Mouse (Mus musculus): Measurements from ENCODE around the gene Ptprf. TPM values are rescaled to one million over a fixed set of nuclear protein-coding genes. Genes with fewer than 3 reads are reported as not detected.
A peak's percentile ranks its signal among the peaks of the same experiment; 100 is the strongest.

The Ptprf gene
- polyA plus RNA-seq, 1 experiment from 2014 or later: 82.7 TPM

DNA sequence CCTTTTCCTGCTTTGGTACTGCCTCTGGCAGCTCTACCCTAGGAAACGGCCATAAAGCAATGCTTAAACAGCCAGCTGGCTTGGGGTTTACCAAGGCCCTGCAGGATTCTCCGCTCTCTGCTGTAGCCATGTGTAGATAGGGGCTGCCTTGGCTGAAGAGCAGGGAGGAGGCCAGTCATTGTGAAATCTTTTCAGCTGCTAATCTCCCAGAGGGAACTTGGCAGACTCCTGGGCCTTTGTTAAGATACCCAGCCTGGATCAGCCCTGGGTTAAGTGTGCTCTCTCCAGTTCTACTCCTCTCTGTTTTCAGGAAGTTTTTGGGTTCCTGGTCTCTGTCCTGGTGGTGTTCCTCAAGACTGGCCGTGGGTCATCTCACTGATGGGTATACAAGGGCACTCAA is 43.9 kb downstream of the Ptprf start:
- 88% methylated on average over 3 of the region's 3 CpGs for WGBS
- no peak for ATAC-seq (ENCODE audit: insufficient number of reproducible peaks, low FRiP score, low TSS enrichment, low read depth)

DNA sequence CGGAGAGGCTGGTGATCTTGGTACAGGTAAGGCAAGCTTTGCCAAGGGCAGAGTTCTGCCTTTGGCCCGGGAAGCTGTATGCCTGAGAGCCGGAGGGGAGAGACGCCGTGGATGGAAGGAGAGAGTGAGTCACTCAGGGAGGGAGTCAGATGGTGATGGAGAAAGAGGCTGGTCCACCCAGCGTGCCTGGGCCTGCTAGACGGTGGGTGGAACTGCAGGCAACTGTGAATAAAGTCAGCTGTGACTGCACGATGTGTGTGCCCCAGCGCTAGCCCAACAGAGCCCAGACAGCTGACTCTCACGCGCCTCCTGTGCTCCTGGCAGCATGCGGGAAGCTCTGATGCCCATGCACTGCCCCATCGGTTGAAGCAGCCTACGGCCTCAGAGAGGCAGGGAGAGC is 45.4 kb downstream of the Ptprf start:
- no peak overlapping the region for H3K4me2 ChIP-seq
- peaks cover 80% of the 10 kb centered on the region for H3K36me3 ChIP-seq
- H3K27ac ChIP-seq: peak overlapping the region; percentile 57; the same call in 1 of the 2 replicates
- no peak overlapping the region for H3K4me3 ChIP-seq
- peaks cover 11% of the 10 kb centered on the region; the same call in 1 of the 2 replicates for H3K4me1 ChIP-seq
- WGBS: 73% methylated on average over 14 of the region's 14 CpGs
- no peaks in the 10 kb centered on the region for H3K9me3 ChIP-seq
- no peak overlapping the region for H3K9ac ChIP-seq
- no peak for ATAC-seq (ENCODE audit: insufficient number of reproducible peaks, low FRiP score, low TSS enrichment, low read depth)
- no peaks in the 10 kb centered on the region for H3K27me3 ChIP-seq

More for the DNA sequence above, 43.9 kb downstream of the Ptprf start:
- Histone ChIP-seq H3K27me3 (no peaks in the 10 kb centered on the region), H3K27ac (no peak overlapping the region), H3K4me1 (peaks cover 11% of the 10 kb centered on the region; the same call in 1 of the 2 replicates), H3K9ac (no peak overlapping the region), H3K36me3 (peaks cover 85% of the 10 kb centered on the region), H3K4me2 (no peak overlapping the region), H3K9me3 (no peaks in the 10 kb centered on the region), H3K4me3 (no peak overlapping the region)

DNA sequence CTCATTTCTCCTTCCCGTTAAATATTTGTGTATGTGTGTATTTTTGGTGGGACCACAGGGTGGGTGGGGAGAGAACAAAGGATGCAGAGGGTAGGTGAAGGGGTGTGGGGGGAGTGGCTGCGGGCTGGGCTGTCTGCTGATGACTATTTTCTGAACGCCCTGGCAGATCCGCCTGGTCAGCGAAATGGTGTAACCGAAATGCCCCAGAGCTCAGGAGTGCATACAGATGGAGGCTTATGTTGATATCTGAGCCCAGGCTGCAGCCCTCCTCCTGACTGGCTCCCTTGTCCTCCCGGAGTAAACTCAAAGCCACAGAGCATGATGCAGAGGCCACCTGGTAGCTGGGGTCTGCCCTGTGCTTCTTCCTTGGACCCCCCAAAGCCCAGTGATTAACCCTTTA is 47.4 kb downstream of the Ptprf start:
- 59% methylated on average over 7 of the region's 7 CpGs for WGBS
- peaks cover 8% of the 10 kb centered on the region; the same call in 1 of the 2 replicates for H3K4me1 ChIP-seq
- H3K4me2 ChIP-seq: no peak overlapping the region
- no peak overlapping the region for H3K9ac ChIP-seq
- no peaks in the 10 kb centered on the region for H3K27me3 ChIP-seq
- H3K4me3 ChIP-seq: no peak overlapping the region
- no peak for ATAC-seq (ENCODE audit: insufficient number of reproducible peaks, low FRiP score, low TSS enrichment, low read depth)
- H3K27ac ChIP-seq: peak overlapping the region; percentile 19; the same call in 1 of the 2 replicates
- no peaks in the 10 kb centered on the region for H3K9me3 ChIP-seq
- peaks cover 66% of the 10 kb centered on the region for H3K36me3 ChIP-seq

DNA sequence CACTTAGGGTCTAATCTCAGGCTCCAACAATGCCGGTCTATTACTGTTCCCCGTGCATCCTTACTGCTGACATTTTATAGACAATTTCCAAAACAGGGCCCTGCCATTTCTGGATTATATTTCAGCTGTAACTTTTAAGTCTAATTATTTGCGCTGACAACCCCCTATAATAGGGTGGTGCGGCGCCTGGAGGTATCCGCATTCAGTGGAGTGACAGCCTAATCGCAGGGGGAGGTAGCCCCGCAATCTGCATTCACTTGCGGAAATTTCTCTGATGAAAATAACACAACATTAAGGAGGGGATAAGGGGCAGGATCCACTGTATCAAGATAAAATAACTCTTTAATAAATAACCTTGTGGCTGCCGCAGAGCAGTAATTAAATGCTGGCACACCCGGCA is 47.9 kb downstream of the Ptprf start:
- Histone ChIP-seq H3K4me1 (peaks cover 8% of the 10 kb centered on the region; the same call in 1 of the 2 replicates), H3K4me2 (no peak overlapping the region), H3K27me3 (no peaks in the 10 kb centered on the region), H3K27ac (0 out of 2 replicates have a peak overlapping the region, but pooled peaks have one; percentile 19), H3K36me3 (peaks cover 67% of the 10 kb centered on the region), H3K9ac (no peak overlapping the region), H3K4me3 (no peak overlapping the region), H3K9me3 (no peaks in the 10 kb centered on the region)
- no peak for ATAC-seq (ENCODE audit: insufficient number of reproducible peaks, low FRiP score, low TSS enrichment, low read depth)
- WGBS: 54% methylated on average over 11 of the region's 11 CpGs

DNA sequence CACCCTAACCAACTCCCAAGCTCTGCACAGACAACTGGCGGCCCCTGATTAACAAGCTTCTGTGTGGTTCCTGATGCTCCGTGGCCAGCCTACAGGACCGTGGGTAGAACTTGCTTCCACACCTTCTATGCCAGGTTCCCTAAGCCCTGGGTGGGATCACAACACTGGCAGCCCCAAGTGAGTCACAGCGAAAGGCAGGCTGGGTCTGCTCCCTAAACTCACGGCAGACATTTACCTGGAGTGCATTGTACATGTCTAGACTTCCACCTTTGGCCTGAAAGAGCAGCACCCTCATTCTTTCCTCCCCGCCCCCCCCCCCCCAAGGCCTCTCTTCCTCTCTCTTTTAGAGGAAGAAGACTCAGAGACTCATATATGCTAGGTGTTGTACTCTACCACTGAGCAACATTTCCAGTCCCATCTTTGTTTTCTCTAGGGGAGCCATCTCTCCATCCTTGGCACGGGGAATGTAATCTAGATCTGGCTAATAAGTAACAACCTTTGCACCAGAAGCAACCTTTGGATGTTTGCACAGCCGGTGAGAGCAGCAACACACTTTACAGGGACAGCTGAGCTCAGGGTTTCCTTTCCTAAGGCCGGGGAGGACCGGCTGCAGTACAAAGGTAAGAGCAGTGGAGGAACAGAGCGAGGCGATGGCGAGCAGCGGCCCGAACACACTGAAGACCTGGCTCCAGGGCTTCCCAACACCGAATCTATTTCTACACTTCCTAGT is 51.1 kb downstream of the Ptprf start:
- no peak overlapping the region for H3K9ac ChIP-seq
- no peak overlapping the region for H3K27ac ChIP-seq
- peaks cover 4% of the 10 kb centered on the region; the same call in 1 of the 2 replicates for H3K4me1 ChIP-seq
- no peak for ATAC-seq (ENCODE audit: insufficient number of reproducible peaks, low FRiP score, low TSS enrichment, low read depth)
- H3K4me3 ChIP-seq: no peak overlapping the region
- no peaks in the 10 kb centered on the region for H3K9me3 ChIP-seq
- H3K36me3 ChIP-seq: peaks cover 66% of the 10 kb centered on the region
- WGBS: 84% methylated on average over 16 of the region's 16 CpGs
- H3K4me2 ChIP-seq: no peak overlapping the region
- no peaks in the 10 kb centered on the region for H3K27me3 ChIP-seq

DNA sequence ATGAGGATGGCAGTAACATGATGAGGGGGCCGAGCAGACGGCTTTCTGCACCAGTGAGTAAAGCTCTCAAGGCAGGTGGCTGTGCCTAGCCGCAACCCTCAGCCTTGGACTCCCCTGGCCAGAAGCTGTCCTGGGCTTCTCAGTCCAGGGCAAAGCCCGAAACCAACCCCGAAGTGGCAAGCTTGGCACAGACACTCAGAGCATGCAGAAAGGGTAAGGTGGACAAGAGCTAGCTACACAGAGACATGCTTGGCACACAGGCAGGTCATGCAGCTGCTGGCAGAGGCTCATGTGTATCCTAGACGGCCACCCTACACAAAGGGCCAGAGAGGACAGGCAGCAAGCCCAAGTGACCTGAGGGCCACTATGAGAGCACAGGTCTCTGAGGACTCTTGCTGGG is 52.5 kb downstream of the Ptprf start:
- Histone ChIP-seq H3K4me2 (no peak overlapping the region), H3K4me3 (no peak overlapping the region), H3K36me3 (peaks cover 70% of the 10 kb centered on the region), H3K9ac (no peak overlapping the region), H3K27me3 (no peaks in the 10 kb centered on the region), H3K9me3 (no peaks in the 10 kb centered on the region), H3K4me1 (no peaks in the 10 kb centered on the region; the same call in 1 of the 2 replicates), H3K27ac (no peak overlapping the region)
- no peak for ATAC-seq (ENCODE audit: insufficient number of reproducible peaks, low FRiP score, low TSS enrichment, low read depth)
- 92% methylated on average over 6 of the region's 6 CpGs for WGBS

DNA sequence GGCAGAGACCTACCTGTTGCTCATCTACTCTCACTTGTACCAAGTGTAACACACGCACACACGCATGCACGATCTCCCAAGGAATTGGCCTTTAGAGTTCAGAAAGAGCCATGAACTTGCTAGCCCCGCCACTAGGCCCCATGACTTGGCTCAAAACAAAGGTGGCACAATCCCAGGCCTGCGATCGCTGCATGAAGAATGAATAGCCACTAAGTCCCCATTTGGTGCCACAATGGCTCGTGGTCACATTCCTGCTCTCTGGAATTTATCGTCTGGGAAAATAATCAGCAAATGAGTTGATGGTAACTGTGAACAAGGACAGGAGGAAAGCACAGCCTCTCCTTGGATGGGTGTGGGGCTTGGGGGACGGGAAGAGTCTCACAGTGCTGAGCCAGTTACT is 54.3 kb downstream of the Ptprf start:
- no peaks in the 10 kb centered on the region for H3K4me1 ChIP-seq
- H3K9ac ChIP-seq: no peak overlapping the region
- H3K36me3 ChIP-seq: peaks cover 74% of the 10 kb centered on the region
- ATAC-seq (ENCODE audit: insufficient number of reproducible peaks, low FRiP score, low TSS enrichment, low read depth): no peak
- H3K9me3 ChIP-seq: no peaks in the 10 kb centered on the region
- H3K4me2 ChIP-seq: no peak overlapping the region
- 83% methylated on average over 9 of the region's 9 CpGs for WGBS
- H3K27ac ChIP-seq: no peak overlapping the region
- no peak overlapping the region for H3K4me3 ChIP-seq
- no peaks in the 10 kb centered on the region for H3K27me3 ChIP-seq

DNA sequence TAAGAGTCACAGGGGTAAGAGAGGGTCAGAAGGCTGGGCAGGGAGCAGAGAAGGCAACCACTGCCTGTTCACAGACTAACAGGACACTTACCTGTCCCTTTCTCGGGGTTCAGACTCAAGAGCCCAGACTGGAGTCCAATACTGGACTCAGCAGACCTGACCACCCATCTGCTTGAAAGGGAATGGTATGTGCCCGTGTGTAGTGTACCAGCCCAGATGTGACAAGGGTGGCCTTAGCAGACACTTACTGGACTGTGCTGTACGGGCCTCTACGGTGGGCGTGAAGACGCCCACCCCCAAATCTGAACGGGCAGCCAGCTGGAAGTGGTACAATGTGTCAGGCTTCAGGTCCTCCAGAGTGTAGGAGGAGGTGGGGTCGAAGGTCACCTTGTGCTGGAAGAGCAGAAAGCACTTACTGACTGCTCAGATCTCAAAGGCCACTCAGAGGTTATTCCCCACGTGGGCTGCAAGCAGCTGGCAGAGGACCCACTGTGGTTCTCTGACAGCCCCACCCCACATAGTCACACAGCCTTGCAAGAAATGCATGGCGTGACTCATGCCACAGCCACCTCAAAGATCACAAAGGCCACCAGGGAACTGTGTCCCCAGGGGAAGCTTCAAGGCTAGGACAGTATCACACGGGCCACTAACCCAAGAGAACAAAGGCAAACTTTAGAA is 56.4 kb downstream of the Ptprf start:
- Histone ChIP-seq H3K36me3 (peaks cover 87% of the 10 kb centered on the region), H3K4me2 (no peak overlapping the region), H3K9ac (no peak overlapping the region), H3K27me3 (no peaks in the 10 kb centered on the region), H3K4me3 (no peak overlapping the region), H3K9me3 (no peaks in the 10 kb centered on the region), H3K4me1 (no peaks in the 10 kb centered on the region), H3K27ac (no peak overlapping the region)
- 72% methylated on average over 11 of the region's 11 CpGs for WGBS
- no peak for ATAC-seq (ENCODE audit: insufficient number of reproducible peaks, low FRiP score, low TSS enrichment, low read depth)

DNA sequence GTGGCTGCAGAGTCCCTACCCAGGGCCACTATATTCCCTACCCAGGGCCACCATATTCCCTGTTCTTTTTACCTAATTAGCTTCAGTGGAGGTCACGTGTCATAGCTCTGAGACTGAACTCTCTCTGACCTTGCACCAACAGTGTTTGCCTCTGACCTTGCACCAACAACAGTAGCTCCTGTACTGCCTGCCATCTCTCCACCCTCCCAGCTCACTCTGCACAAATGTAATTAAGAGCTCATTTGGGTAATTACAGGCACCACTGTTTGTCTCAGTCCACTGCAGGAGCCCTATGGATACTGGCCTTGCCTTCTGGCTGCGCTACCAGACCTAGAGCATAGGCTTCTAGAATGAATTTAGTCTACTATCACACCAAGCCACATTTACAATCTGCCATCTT is 57.3 kb downstream of the Ptprf start:
- WGBS: 82% methylated on average over 2 of the region's 2 CpGs
- peaks cover 94% of the 10 kb centered on the region for H3K36me3 ChIP-seq

DNA sequence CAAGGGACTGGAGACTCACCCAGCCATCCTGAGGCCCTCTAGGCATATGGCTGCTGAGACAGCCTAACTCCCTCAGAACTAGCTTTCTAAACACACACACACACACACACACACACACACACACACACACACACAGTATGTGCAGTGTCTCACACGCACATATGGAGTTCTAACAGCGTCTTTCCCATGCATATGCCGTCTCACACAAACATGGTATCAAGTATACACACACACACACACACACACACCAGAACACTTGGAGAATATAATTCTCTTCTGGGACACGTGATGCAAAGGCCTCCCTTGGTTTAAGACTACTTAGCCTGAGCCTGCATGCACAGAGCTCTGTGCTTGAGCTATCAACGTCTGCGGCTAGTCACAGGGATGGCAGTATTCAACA is 59.3 kb downstream of the Ptprf start:
- Histone ChIP-seq H3K9me3 (no peaks in the 10 kb centered on the region), H3K36me3 (peaks cover 89% of the 10 kb centered on the region), H3K9ac (no peak overlapping the region), H3K27me3 (no peaks in the 10 kb centered on the region), H3K4me1 (no peaks in the 10 kb centered on the region), H3K4me3 (no peak overlapping the region), H3K4me2 (no peak overlapping the region), H3K27ac (no peak overlapping the region)
- WGBS: 83% methylated on average over 6 of the region's 6 CpGs
- no peak for ATAC-seq (ENCODE audit: insufficient number of reproducible peaks, low FRiP score, low TSS enrichment, low read depth)

More for the DNA sequence above, 57.3 kb downstream of the Ptprf start:
- no peaks in the 10 kb centered on the region for H3K27me3 ChIP-seq
- H3K4me3 ChIP-seq: no peak overlapping the region
- H3K27ac ChIP-seq: no peak overlapping the region
- H3K4me1 ChIP-seq: no peaks in the 10 kb centered on the region
- no peak overlapping the region for H3K4me2 ChIP-seq
- H3K9ac ChIP-seq: no peak overlapping the region
- no peak for ATAC-seq (ENCODE audit: insufficient number of reproducible peaks, low FRiP score, low TSS enrichment, low read depth)
- no peaks in the 10 kb centered on the region for H3K9me3 ChIP-seq

DNA sequence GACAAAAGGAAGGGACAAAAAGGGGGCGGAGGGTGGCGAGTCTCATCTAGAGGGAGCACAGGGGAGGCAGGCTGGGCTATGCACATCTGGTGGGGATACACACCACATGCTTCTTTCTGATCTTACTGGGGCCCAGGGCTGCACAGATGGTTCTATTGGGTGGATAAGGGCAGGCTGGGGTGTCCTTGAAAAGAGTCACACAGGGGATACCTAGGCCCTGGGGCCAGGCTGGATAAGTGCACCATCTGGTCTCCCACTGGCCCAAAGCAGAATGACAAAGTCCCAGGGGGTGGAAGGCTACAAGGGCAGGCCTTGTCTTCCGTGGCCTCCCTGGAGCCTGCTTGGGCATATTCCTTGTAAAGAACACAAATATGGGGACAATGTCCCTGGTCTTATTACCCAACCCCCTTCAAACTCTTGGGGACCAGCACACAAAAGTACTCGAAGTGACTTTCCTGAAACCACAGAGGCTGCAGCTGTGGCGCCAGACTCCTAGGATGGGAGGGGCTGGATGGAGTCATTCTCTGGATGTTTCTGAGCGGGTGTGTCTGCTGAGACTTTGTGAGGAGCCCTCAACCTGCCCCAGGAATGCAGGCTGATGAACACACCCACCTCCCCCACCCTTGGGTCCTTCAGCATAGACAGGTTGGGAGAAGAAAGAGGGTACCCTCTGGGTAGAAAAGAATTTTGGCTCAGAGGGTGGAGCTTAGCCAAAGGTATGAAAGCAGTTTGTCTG is 62.0 kb downstream of the Ptprf start:
- H3K27me3 ChIP-seq: no peaks in the 10 kb centered on the region
- peaks cover 90% of the 10 kb centered on the region for H3K36me3 ChIP-seq
- no peak overlapping the region for H3K4me3 ChIP-seq
- no peak overlapping the region for H3K27ac ChIP-seq
- no peaks in the 10 kb centered on the region for H3K9me3 ChIP-seq
- H3K9ac ChIP-seq: no peak overlapping the region
- ATAC-seq (ENCODE audit: insufficient number of reproducible peaks, low FRiP score, low TSS enrichment, low read depth): no peak
- 60% methylated on average over 6 of the region's 6 CpGs for WGBS
- H3K4me2 ChIP-seq: no peak overlapping the region
- no peaks in the 10 kb centered on the region for H3K4me1 ChIP-seq

DNA sequence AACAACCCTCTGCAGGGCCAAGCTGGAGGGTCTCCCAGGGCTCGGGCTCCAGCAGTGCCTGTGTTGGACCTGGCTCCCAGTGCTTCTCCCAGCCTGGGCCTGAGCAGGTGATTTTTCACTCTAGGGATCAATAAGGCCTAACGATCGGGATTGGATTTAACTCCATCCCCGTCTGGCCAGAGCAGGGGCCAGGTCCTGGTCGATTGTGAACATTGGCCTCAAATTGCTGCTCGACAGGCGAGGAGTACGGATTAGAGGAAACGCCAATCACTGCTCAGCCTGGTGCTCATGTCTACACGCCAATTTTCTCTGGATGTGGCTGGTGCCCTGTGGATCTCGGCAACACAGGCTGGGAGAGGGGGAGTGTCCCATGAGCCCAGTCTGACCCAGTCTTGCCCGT is 63.8 kb downstream of the Ptprf start:
- no peak for ATAC-seq (ENCODE audit: insufficient number of reproducible peaks, low FRiP score, low TSS enrichment, low read depth)
- peaks cover 92% of the 10 kb centered on the region for H3K36me3 ChIP-seq

More for the DNA sequence above, 63.8 kb downstream of the Ptprf start:
- Histone ChIP-seq H3K27ac (no peak overlapping the region), H3K27me3 (no peaks in the 10 kb centered on the region), H3K9me3 (no peaks in the 10 kb centered on the region), H3K9ac (no peak overlapping the region), H3K4me2 (no peak overlapping the region), H3K4me3 (no peak overlapping the region), H3K4me1 (no peaks in the 10 kb centered on the region)
- 82% methylated on average over 12 of the region's 12 CpGs for WGBS

Data from limb, embryonic 15.5 days (tissue).